Mouse (Mus musculus) stomach, postnatal 0 days (tissue): ENCODE measurements at regions not wholly inside any gene's neighbourhood (a gene's known extent, or its start where the extent isn't known, plus 50 kb on each side); places are given as distances from the start of the nearest gene placed in this dataset.

Experiments used
- ATAC-seq: fragments of 200-750 bp; cut with Nextera tagmentation; 2 replicates; pipeline ENCODE4 v1.8.0; 2017; ENCODE audit not compliant: low FRiP score, low TSS enrichment
- DNase-seq: peaks from one replicate; pipeline ENCODE4 v3.0.0-alpha.2; 2016; ENCODE audit warnings: low spot score
- H3K27ac ChIP-seq: fragments of 300-500 bp; sonication (generic); replicated peaks from 2 replicates; pipeline ENCODE4 v1.5.1; 2014; ENCODE audit warnings: mild to moderate bottlenecking, control low read depth
- H3K27me3 ChIP-seq: fragments of 300-500 bp; sonication (generic); 2 replicates; pipeline ENCODE4 v1.6.1; 2014; ENCODE audit warnings: low read length; ENCODE audit not compliant: control insufficient read depth, insufficient read depth
- H3K36me3 ChIP-seq: fragments of 300-500 bp; sonication (generic); 2 replicates; pipeline ENCODE4 v1.6.1; 2014; ENCODE audit warnings: low read length, mixed read lengths; ENCODE audit not compliant: control insufficient read depth, insufficient read depth
- H3K4me1 ChIP-seq: fragments of 300-500 bp; sonication (generic); replicated peaks from 2 replicates; pipeline ENCODE4 v1.6.1; 2014; ENCODE audit warnings: antibody characterized with exemption; ENCODE audit not compliant: control insufficient read depth, insufficient read depth
- H3K4me2 ChIP-seq: fragments of 300-500 bp; sonication (generic); replicated peaks from 2 replicates; pipeline ENCODE4 v1.6.1; 2014; ENCODE audit warnings: low read depth, mild to moderate bottlenecking, control low read depth, moderate library complexity
- H3K4me3 ChIP-seq: fragments of 300-500 bp; sonication (generic); 2 replicates; pipeline ENCODE4 v1.5.1; 2014; ENCODE audit warnings: low read depth, low read length, control low read depth
- H3K9ac ChIP-seq: fragments of 300-500 bp; sonication (generic); 2 replicates; pipeline ENCODE4 v1.6.1; 2014; ENCODE audit warnings: mild to moderate bottlenecking, low read length, control low read depth, mixed read lengths
- H3K9me3 ChIP-seq: fragments of 300-500 bp; sonication (generic); 2 replicates; pipeline ENCODE4 v1.6.1; 2016; ENCODE audit warnings: low read length; ENCODE audit not compliant: control insufficient read depth
- CTCF ChIP-seq: IDR thresholded peaks from 2 replicates; pipeline ENCODE4 v1.5.1; 2016; ENCODE audit warnings: antibody characterized with exemption, low read depth, mild to moderate bottlenecking, moderate library complexity
- EP300 ChIP-seq: optimal IDR thresholded peaks from 2 replicates; pipeline ENCODE3; 2016; ENCODE audit warnings: antibody characterized with exemption
- WGBS: fragments of 180-500 bp; shearing (Covaris S2); extraction: QIAGEN DNeasy Blood & Tissue Kit; methylation state at CpG from one replicate; pipeline ENCODE4 v1.1.7; 2014; 5-methylcytosine and 5-hydroxymethylcytosine counted together

- H3K27ac ChIP-seq: no peak overlapping the region
- no peak for DNase-seq
Measured at GRCm38 (mm10) chr2:45439146-45439545, 322.0 kb upstream of the Zeb2 start.

GRCm38 (mm10) chr2:45438739-45439138, 321.5 kb upstream of the Zeb2 start:
- H3K36me3 ChIP-seq: no peaks in the 10 kb centered on the region
- H3K9me3 ChIP-seq: no peaks in the 10 kb centered on the region
- DNase-seq (no peak), ATAC-seq (no peak)
- no peak overlapping the region for H3K9ac ChIP-seq
- no peaks in the 10 kb centered on the region for H3K4me1 ChIP-seq
- WGBS: 38% methylated on average over 9 of the region's 9 CpGs
- no peak overlapping the region for H3K4me2 ChIP-seq
- H3K27me3 ChIP-seq: no peaks in the 10 kb centered on the region
- no peak for TF ChIP-seq CTCF
- no peak for TF ChIP-seq EP300
- no peak overlapping the region for H3K27ac ChIP-seq
- no peak overlapping the region for H3K4me3 ChIP-seq

More at GRCm38 (mm10) chr2:45439146-45439545, 322.0 kb upstream of the Zeb2 start:
- no peak overlapping the region for H3K9ac ChIP-seq
- WGBS: 47% methylated on average over 4 of the region's 4 CpGs
- no peak overlapping the region for H3K4me2 ChIP-seq
- ATAC-seq: no peak
- H3K4me1 ChIP-seq: no peaks in the 10 kb centered on the region
- no peaks in the 10 kb centered on the region for H3K9me3 ChIP-seq
- no peaks in the 10 kb centered on the region for H3K36me3 ChIP-seq
- no peak overlapping the region for H3K4me3 ChIP-seq
- TF ChIP-seq EP300: no peak
- TF ChIP-seq CTCF: no peak
- no peaks in the 10 kb centered on the region for H3K27me3 ChIP-seq

- ATAC-seq: no peak
- H3K36me3 ChIP-seq: no peaks in the 10 kb centered on the region
- no peak overlapping the region for H3K27ac ChIP-seq
- no peak overlapping the region for H3K4me2 ChIP-seq
- WGBS: 52% methylated on average over 6 of the region's 6 CpGs
- no peaks in the 10 kb centered on the region for H3K4me1 ChIP-seq
- H3K9me3 ChIP-seq: no peaks in the 10 kb centered on the region
- no peaks in the 10 kb centered on the region for H3K27me3 ChIP-seq
- H3K9ac ChIP-seq: no peak overlapping the region
- DNase-seq: no peak
- TF ChIP-seq CTCF (no peak), EP300 (no peak)
- no peak overlapping the region for H3K4me3 ChIP-seq
Measured at GRCm38 (mm10) chr2:45435261-45435980, 318.2 kb upstream of the Zeb2 start.

- Histone ChIP-seq H3K9ac (no peak overlapping the region), H3K27me3 (no peaks in the 10 kb centered on the region), H3K4me1 (no peaks in the 10 kb centered on the region), H3K27ac (no peak overlapping the region), H3K36me3 (no peaks in the 10 kb centered on the region), H3K9me3 (no peaks in the 10 kb centered on the region), H3K4me2 (no peak overlapping the region), H3K4me3 (no peak overlapping the region)
- 83% methylated on average over 5 of the region's 5 CpGs for WGBS
- no peak for TF ChIP-seq CTCF
- TF ChIP-seq EP300: no peak
- DNase-seq (no peak), ATAC-seq (no peak)
Measured at GRCm38 (mm10) chr2:45434789-45435188, 317.6 kb upstream of the Zeb2 start.

- Histone ChIP-seq H3K4me1 (no peaks in the 10 kb centered on the region), H3K27me3 (no peaks in the 10 kb centered on the region), H3K27ac (no peak overlapping the region), H3K4me3 (no peak overlapping the region), H3K9ac (no peak overlapping the region), H3K36me3 (no peaks in the 10 kb centered on the region), H3K9me3 (no peaks in the 10 kb centered on the region), H3K4me2 (no peak overlapping the region)
- ATAC-seq (no peak), DNase-seq (no peak)
- 93% methylated on average over 1 of the region's 1 CpGs for WGBS
- no peak for TF ChIP-seq EP300
- TF ChIP-seq CTCF: no peak
Measured at GRCm38 (mm10) chr2:45434169-45434568, 317.0 kb upstream of the Zeb2 start.

- H3K36me3 ChIP-seq: no peaks in the 10 kb centered on the region
- no peak for TF ChIP-seq CTCF
- no peak overlapping the region for H3K4me3 ChIP-seq
- H3K4me1 ChIP-seq: no peaks in the 10 kb centered on the region
- no peaks in the 10 kb centered on the region for H3K27me3 ChIP-seq
- DNase-seq: no peak
- H3K4me2 ChIP-seq: no peak overlapping the region
- WGBS: 84% methylated on average over 4 of the region's 4 CpGs
- no peak for ATAC-seq
- H3K27ac ChIP-seq: no peak overlapping the region
- no peaks in the 10 kb centered on the region for H3K9me3 ChIP-seq
- no peak overlapping the region for H3K9ac ChIP-seq
Measured at GRCm38 (mm10) chr2:45431366-45431765, 314.2 kb upstream of the Zeb2 start.
